Mouse (Mus musculus): ENCODE results near the gene Kcnt2.

Gene Kcnt2

DNA sequence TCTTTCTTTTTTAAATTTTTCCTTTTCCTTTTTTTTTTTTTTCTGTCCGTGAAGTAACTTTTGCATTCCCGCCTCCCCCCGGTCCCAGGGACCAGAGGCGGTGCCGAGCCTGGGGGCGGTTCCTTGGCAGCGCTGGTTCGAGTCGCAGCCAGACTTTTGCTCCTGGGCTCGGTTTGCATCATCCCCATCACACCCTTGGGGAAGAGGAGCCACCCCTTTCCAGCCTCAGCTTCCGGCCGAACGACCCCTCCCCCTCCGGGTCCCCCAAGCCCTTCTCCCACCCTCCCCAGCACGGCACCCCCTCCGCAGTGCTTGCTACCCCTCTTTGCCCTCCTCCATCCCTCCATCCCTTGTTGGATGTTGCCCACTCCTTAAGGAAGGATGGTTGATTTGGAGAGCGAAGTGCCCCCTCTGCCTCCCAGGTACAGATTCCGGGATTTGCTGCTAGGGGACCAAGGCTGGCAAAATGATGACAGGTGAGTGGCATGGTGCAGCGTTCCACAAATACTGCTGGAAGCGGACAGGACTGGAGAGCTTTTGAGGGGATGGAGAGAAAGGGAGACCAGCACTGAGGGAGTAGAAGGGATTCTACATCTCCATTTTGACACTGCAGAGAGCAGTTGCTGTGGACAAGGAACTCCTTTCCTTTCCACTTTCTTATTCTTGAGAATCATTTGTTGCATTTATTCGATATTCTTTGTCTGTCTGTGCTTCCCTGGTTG is at the start of gene Kcnt2:
TSS of gene Kcnt2 (plus strand) at position 283 of the 722 bp plus-strand sequence.
- DNase-seq (ENCODE audit: low read depth, low spot score): no peak

DNA sequence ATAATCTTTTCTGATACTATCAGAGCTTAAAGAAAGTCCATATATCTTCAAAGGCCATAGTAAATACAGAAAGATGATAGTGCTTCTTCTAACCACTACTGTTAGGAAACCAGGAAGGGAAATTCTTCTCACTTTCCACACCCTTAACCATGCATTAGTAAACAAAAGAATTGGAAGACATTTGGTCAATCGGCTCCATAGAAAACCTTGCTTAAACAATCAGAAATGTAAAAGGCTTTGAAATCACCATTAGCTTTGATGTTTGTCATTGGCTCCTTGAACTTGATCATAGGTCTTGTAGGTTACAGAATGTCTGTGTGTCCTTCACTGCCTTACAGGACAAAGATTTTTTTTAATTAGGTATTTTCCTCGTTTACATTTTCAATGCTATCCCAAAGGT is 40.6 kb upstream of the Kcnt2 start:
- DNase-seq (ENCODE audit: low read depth, low spot score): no peak

DNA sequence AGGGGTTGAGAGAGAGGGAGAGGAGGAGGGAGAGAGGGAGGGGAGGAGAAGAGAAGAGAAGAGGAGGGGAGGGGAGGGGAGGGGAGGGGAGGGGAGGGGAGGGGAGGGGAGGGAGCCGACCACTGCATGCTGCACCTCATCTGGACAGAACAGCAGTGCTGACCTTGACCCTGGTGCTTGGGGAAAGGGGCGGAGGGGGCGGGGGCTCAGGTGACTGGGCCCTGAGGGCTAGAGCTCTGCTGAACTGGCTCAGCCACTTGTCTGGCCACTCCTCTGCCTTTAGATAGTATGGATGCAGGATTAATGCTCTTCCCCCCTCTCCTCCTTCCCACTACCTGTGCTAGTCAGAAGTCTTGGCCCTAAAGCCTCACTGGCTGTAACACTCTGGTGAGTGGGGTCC is 20.7 kb upstream of the Kcnt2 start:
- DNase-seq (ENCODE audit: low read depth, low spot score): no peak

DNA sequence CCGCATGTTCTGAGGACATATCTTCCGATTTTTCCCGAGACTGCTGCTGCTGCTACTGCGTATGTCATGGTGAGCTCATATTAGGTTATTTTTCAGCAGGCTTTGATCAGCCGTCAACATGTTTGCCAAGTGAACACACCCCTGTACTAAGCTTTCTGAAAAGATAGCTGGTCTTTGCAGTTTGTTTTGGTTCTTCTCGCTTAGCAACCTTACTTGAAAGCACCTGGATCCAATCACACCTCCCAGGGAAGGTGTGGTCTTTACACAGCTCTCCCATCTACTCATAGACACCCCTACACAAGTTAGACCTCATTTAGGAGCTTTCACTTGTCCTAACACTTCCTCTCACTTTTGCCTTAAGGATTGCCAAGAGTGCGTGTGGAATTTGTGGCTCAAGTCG is 19.3 kb upstream of the Kcnt2 start:
- DNase-seq (ENCODE audit: low read depth, low spot score): no peak

DNA sequence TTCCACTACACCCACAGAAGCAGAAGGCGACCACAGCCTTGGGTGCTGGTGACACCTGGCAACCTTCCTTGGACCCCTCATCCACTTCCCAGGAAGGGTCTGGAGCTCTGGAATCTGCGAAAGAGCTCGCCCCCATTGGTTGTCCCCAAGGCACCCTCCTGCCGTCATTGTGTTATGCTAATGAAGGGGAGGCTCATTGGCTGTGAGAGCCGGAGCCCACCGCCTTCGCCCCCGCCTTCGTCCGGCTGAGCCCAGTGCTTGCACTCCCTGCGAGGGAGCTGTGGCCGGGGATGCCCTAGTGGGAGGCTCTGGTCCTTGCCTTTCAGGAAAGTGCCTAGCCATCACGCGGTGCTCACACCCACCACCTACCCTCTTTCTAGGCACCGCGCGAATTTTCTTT is 493 bp upstream of the Kcnt2 start:
- peak; percentile 89 for DNase-seq (ENCODE audit: low read depth, low spot score)

DNA sequence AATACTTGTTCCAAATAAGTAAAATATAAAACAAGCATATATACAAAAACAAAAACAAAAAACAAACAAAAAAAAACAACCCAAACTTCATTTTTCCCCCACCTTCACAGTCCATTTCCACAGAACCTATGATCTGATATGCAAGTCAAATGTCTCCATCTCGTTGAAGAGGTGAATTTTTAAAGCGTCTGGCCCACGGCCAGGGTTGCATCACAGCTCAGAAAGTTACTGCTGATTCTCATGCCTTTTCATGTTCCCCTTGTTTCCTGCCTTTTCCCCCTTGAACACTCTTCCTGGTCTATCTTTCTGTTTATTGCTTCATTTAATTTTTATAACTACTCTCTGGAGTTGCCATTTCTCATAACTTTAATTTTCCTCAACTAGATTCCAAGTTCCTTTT is 18.7 kb downstream of the Kcnt2 start:
- DNase-seq (ENCODE audit: low read depth, low spot score): no peak

DNA sequence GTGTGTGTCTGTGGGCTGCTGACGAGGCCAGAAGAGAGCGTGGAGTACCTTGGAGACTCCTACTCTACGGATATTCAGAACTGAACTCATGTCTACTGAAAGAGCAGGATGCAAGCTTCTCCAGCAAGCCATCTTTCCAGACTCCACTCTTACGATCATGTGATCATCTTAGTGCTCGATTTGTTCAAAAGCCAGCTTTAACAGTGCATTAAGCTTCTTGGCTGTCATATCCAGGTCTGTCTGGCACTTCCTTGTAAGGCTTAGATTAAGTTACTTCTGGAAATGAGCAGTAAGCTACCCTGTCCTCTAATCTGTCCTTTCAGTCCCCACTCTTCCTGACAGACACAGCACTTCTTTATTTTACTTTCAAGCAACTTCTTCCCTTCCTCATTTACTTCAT is 20.1 kb downstream of the Kcnt2 start:
- no peak for DNase-seq (ENCODE audit: low read depth, low spot score)

DNA sequence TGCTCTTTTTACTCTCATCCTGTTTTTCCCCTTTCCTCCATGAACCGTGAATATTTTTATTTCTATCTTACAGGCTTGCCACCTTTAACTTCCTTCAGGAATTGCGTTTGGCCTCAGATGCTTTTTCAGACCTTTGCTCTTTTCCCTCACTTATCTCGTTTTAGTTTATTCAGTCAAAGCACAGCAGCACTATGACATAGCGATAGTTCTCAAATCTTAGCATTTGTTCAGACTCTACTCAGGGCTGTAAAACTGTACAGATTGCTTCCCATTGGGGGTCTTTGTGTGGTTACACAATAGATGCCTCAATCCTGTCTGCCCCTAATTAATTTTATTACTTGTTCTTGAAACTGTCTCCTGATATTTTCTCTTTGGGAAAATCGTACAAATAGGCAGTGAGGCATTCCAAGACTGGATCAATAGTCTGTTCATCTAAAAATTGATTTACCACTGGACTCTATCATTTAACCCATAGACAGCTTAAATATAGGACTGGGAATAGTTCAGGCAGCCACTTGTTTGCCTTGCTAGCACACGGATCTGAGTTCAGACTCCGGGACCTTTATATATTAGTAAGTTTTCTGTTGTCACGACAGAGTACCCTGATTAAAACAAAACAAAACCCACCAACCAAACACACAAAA is 20.8 kb downstream of the Kcnt2 start:
- DNase-seq (ENCODE audit: low read depth, low spot score): no peak

DNA sequence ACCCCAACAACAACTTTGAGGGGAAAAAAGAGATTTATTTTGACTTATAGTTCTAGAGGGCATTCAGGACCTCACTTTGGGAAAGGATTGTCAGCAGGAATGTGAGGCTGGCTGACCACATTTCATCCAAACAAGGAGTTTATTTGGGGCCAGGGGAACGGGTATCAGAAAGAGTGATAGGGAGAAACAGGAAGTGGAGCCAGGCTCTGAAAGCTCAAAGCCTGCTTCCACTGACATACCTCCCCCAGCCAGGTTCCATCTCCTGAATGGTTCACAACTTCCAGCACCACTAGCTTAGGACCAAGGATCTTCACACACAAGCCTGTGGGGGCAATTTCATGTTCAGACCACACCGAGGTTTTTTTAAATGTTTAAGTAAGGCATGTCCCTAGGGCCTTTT is 21.3 kb downstream of the Kcnt2 start:
- DNase-seq (ENCODE audit: low read depth, low spot score): no peak

DNA sequence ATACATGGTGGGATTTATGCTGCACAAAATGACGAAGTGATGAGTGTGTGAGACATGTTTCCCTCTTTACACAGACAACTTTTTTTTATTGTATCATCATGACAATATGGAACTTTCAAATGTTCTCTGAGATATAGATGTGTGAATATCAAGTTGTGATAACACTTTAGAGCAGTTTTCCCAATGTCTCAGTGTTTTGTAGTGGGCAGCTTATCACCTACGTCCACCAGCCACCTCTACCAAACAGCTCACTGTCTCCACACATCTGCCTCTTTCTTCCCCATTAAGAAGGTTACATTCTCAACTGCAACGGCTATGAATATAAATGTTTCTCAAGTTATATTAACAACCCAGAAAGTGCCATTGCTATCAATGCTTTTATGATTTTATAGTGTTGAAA is 27.7 kb downstream of the Kcnt2 start:
- DNase-seq (ENCODE audit: low read depth, low spot score): no peak

DNA sequence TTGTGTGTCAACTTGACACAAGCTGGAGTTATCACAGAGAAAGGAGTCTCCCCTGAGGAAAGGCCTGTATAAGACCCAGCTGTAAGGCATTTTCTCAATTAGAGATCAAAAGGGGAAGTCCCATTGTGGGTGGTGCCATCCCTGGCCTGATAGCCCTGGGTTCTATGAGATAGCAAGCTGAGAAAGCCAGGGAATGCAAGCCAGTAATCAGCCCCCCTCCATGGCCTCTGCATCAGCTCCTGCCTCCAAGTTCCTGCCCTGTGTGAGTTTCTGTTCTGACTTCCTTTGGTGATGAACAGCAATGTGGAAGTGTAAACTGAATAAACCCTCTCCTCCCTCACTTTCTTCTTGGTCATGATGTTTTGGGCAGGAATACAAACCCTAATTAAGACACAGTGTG is 29.9 kb downstream of the Kcnt2 start:
- no peak for DNase-seq (ENCODE audit: low read depth, low spot score)

DNA sequence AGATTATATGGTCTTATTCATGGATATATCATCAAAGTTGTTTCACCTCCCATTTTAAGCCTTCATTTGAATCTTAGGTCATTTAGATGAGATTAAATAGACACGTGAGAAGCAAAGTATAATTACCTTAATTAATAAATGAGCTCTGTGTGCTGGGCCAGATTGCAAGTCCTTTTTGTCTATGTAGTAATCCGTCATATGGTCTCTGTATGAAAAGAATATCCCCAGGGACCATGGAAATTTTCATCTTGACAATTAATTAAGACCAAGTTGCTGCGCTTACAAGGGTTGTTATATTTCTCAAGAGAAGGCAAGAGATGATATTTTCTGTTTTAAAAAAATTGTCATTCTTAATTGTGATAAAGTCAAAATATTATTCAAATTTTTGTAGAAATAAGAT is 47.2 kb downstream of the Kcnt2 start:
- DNase-seq (ENCODE audit: low read depth, low spot score): no peak

DNA sequence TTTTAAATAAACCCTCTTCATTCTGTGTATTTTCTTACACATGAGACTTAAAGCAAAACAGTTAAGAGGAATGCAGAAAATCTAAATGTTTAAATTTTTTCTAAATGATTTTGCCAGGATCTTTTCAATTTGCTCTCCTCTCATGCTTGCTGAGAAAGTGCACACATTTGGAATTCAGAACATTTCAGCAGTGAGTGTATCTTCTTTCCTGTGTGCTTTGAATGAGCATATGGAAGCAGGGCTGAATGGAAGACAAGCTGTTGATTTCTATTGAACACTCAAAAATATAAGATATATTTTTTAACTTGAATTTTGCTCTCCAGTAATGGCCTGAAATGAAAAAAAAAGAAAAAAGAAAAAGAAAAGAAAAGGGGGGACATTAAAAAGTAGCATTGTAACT is 49.5 kb downstream of the Kcnt2 start:
- DNase-seq (ENCODE audit: low read depth, low spot score): no peak

DNA sequence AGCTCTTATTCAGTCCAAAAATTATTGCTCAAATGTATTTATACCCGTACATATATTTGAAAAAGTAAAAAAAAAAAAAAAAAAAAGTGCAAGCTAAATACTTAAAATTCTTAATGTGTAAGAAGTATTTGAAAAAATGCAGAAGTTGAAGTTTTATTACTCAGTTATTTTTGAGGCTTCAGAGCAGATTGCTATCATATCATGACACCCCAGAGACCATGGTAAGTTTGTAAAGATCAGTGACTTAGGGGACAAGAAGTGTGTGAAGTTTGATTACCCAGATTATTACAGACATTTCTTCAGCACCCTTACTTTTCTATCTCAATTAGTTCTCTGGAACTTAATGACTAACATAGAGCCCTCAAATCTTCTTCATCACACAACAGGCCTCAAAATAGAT is 58.3 kb downstream of the Kcnt2 start:
- DNase-seq (ENCODE audit: low read depth, low spot score): no peak

DNA sequence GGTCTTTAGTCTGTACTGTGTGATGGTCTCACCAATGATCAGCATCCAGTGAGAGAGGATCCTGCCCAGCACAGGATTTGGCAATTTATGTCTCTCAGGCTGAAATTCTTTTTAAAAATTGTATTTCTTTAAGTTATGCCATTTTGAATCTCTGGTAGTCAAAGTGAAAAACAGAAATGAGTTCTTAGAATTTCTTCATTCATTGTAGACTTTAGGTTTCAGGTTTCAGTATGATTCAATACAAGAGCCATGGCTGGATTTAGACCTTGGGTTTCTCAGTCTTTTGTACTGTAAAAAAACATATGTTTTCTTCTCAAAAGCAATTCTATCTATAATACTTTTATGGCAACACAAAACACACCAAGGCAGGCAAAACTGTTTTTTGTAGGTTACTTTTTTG is 59.4 kb downstream of the Kcnt2 start:
- no peak for DNase-seq (ENCODE audit: low read depth, low spot score)

DNA sequence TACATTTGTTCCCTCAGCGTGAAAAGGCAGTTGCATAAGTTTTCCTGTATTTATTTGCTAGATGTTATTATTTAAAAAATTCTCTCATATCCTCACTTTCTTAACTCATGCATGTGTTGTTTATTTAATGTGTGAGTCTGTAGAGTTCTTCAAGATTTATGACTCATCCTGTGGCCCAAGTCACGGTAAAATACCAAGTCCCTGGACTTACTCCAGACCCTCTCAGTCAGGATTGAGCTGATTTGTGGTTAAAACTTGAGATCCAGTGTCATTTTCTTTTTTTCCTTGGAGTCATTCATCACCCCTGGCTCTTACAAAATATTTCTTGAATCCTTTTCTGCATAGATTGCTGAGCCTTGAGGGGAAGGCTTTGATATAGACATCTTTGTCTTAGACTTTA is 60.4 kb downstream of the Kcnt2 start:
- DNase-seq (ENCODE audit: low read depth, low spot score): peak; percentile 34

DNA sequence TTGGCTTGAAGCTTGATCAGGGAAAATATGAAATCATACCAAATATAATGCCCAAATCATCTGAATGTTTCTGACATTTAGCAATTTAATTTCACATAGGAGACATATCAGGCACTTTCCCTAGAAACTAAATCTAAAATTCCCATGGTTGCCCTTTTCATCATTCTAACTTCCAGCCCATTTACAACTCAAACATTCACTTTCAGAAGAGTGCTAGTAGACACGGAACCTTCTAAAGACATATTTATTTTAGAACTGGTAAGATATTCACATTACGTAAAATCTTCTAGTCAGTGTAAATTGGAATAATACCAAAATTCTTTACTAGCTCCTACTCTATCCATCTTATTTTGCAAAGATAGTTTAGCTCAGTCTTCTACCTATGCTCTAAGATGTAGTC is 64.8 kb downstream of the Kcnt2 start:
- DNase-seq (ENCODE audit: low read depth, low spot score): no peak

DNA sequence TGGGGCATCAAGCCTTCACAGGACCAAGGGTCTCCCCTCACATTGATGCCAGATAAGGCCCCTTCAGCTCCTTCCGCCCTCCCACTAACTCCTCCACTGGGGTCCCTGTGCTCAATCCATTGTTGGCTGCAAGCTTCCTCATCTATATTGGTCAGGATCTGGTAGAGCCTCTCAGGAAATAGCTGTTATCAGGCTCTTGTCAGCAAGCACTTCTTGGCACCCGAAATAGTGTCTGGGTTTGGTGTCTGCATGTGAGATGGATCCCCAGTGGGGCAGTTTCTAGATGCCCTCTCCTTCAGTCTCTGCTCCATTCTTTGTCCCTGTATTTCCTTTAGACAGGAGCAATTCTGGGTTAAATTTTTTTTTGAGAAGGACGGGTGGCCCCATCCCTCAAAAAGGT is 79.1 kb downstream of the Kcnt2 start:
- DNase-seq (ENCODE audit: low read depth, low spot score): no peak

DNA sequence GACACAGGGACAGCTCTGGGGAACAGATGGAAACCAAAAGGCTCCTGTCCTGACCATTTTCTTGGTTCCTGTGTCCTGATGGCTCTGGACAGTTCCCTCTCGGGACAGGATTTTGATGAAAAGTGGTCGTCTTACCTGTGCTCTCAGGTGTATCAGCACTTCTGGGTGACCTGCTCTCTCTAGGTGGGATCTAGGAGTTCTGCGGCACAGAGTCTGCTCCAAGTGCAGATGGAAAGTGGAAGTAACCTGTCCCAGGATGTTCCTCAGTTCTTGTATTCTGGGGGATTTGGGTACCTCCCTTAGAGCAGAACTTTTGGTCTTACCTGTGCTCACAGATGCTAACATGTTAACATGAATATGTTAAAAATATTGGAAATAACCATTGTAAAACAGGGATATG is 80.8 kb downstream of the Kcnt2 start:
- no peak for DNase-seq (ENCODE audit: low read depth, low spot score)

DNA sequence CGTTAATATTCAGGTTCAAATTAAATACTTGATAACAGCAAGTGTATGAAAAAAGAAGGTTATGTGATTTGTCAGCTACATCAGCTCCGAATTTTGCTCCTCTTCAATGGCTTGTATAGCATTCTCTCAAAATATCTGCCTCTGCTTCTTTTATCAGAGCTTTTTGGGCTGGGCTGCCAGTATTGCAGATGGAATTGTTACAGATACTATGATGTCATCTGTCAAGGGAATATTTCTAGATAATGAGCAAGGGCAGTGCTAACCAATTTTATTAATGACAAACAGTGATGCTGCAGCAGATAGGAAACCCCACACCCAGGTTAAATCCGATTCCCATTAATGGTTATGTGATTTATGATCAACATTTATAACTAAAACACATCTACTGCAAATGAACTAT is 87.7 kb downstream of the Kcnt2 start:
- no peak for DNase-seq (ENCODE audit: low read depth, low spot score)

DNA sequence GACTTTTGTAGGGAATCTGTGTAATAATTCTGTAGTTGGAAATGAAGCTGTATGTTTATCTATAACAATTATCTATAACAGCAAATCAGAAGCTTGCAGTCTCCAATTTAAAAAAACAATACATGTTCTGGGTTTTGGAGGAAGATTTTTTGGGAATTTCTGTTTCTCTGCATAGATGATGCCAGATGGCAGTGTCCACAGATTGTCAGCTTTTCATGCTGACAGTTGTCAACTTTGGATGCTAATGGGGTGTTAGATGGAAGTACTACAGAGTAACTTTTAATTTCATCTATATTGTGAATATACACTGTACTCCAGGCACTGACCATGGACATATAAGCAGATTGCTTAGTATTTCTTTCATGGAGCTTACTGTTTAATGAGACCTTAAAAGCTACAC is 92.5 kb downstream of the Kcnt2 start:
- DNase-seq (ENCODE audit: low read depth, low spot score): no peak

DNA sequence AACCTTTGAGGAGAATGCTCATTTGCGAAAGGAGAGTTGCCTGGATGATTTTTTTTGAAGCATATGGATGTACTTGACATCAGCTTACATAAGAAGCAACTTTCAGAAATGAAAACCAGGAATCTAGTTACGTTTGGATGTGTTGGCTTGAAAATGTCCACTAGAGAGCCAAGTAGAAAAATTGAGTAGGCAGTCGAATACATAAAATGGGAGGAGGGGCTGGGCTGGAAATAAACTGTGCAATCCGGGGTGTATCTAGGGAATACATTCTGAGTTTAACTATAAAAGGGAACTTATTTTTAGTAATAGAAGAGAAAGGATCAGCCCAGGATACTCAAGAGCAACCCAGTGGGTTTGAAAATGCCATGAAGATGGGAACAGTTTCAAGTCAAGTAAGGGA is 93.4 kb downstream of the Kcnt2 start:
- no peak for DNase-seq (ENCODE audit: low read depth, low spot score)

DNA sequence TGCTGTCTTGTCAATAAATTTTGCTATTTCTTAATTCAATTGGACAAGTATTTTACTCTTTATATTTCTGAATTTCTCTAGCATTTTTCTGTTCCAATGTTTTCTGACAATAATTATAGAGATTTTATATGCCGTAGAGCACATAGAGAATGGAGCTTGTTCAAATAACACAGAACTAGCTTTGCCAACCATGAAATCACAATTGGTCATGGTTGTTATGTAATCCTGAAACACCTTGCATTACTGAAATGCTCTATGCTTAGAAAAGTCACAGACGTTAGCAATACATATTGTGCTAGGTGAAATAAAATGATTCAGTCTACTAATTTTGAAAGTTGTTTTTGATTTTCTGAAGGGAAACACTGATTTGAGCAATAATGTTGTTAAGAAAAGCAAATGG is 118.8 kb downstream of the Kcnt2 start:
- DNase-seq (ENCODE audit: low read depth, low spot score): peak; percentile 45

DNA sequence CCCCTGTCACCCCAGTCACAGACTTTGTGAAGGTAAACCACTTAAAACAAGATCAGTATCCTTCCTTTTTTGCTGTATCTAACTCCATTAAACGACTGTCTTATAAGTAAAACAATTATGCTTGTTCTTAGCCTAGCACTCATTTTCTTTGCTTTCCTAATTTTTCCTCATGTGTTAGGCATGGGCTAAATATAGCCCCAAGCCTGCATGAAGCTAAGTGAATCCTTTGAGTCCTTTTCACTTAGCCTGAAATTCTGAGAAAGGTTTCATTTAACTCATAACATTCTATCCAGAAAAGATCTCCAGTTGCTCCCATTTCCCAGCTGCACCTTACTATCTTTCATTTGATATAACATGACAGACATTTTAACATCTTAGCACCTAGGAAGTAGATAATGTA is 127.6 kb downstream of the Kcnt2 start:
- DNase-seq (ENCODE audit: low read depth, low spot score): no peak

Measured in mesoderm, embryonic 11.5 days (tissue).